Mouse (Mus musculus) heart, adult 11 months (tissue): ENCODE measurements around the gene Rabif.
A peak's percentile ranks its signal among the peaks of the same experiment; 100 is the strongest.
"Not testable (repeated sequence)": the region's sequence is repeated elsewhere in the genome, so short reads cannot be mapped to it uniquely, and the experiment has no call there.

Experiments used
- DNase-seq: peaks from one replicate; pipeline ENCODE4 v3.0.0; 2022

The Rabif gene

DNA sequence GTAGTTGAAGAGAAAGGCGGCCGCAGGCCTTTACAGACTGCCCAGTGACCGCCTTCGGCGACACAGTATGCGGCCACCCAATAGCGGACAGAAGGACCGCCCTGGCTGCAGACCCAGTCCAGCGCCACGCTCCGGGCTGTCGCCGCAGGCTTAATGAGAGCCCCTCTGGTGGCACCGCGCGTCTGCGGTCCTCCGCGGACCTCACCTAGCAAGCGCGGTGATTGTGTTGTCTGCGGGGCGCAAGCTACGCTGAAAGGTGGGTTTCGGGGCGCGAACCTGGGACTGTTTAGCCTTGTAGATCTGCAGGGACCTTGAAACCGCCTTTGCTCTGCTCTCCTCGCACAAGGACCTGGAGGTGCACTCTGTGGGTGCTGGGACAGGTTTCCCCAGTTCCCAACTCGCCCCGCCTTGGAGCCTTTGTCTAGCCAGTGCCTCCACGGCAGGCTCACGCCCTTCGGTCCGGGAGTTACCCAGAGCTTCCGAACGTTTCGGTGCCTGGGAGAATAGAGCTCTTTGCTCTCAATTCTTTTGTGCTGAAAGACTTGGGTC lies 18.9 kb downstream of the Rabif start:
- peak; percentile 91 for DNase-seq

DNA sequence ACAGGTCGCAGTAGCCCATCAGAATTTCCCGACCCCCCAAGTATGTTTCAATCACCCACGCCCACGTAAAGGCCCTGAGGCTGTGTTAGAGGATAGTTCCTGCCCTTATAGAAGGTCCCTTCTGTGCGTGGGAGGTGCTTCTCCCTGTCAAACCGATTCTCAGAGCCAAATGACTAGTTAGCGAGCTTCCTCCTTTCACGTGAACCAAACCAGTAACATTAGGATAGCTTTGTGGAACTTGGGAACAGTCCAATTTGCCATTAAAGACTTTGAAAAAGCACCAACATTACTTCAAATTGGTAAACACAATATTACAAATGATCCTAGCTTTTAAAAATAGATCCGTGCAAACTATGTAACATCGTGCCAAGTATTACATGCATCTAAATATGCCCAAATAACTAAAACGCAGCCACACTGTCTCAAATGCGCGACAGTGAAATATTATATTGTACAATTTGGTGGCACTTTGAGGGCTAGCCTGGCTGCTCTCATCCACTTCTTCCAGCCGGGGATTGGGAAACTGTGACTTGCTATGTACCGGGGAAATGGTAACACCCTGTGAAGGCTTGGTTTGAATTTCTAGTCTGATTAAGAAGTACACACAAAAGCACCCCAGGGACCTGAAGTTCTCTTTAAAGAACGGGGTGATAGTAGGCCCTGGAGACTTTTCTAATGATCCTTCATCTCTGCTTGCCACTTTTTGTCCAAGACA lies 19.6 kb downstream of the Rabif start:
- DNase-seq: peak; percentile 88

DNA sequence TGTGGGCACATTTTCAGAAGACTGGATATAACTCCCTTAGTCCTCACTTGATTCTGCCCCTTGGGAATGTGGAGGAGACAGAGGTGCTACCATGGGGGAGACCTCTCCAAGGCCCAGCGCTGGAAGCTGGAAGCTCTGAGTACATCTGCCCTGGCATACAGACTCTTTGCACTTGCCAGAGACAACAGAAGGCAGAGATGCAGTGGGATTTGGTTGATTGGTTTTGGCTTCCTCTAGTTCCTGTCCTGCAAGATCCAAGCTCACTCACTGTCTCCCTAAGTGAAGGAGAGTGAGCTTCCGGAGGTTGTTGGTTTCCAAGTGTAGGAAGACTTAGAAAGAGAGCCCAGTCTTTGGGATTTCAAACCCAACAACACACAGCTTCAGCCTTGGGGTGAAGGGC lies 21.4 kb downstream of the Rabif start:
- DNase-seq: peak; percentile 89

DNA sequence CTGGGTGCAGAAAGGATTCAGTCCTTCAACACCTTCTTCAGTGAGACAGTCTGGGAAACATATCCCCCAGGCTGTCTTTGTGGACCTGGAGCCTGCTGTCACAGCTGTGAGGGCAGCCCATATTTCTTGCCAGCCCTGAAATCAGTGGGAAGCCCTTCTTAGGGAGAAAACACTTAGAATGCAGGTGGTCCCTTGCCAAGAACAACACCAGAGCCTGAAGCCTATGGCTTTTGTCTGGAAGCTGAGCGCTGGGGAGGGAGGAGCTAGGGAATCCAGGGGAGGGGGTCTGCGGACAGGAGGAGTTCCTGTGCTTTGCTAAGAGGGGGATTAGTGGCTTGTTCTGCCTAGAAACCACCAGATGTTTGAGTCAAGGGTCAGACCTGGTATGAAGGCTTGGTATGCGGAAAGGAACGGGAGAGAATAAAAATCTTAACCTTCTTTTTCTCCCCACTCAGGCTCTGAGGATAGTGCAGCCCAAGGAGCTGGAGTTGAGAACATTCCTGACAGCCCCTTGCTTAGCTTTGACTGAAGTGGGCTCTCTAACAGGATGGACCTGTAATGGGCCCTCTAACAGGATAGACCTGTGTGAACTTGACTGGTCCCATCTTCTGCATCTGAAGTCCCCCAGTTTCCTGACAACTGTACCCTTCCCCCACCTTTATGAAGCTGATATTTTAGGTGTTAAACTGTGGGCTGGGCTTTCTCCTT lies 22.2 kb downstream of the Rabif start:
- DNase-seq: peak; percentile 89

DNA sequence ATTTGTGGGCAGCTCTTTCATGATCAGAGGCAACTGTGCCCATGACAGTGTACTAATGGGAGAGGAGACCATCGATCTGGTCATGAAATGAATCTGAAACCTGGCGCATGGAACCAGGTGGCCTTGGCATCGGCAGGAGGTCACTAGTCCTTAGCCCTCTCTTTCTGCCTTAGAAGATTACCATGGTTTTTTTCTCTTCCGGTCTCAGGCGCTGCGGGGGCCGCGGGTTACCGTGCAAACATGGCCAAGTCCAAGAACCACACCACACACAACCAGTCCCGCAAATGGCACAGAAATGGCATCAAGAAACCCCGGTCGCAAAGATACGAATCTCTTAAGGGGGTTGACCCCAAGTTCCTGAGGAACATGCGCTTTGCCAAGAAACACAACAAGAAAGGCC lies 23.4 kb downstream of the Rabif start:
- DNase-seq: peak; percentile 91

DNA sequence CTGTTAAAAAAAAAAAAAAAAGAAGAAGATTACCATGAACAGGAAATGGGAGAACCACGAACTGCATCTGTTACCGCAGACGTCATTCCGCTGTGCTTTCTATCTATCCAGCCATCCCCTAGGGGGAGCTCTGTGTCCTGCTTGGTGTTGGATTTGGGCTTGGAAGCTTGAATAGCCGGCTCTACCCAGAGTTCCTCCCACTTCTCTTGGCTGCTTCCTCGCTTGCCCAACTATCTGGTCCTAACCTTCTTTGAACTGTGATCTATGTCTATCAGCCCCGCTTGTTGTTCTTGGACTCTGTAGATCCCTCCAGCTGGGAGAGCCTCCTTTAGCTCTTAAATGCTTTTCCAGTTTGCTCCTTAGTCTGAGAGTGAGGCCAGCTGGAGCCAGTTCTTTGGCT lies 24.2 kb downstream of the Rabif start:
- DNase-seq: peak; percentile 99

DNA sequence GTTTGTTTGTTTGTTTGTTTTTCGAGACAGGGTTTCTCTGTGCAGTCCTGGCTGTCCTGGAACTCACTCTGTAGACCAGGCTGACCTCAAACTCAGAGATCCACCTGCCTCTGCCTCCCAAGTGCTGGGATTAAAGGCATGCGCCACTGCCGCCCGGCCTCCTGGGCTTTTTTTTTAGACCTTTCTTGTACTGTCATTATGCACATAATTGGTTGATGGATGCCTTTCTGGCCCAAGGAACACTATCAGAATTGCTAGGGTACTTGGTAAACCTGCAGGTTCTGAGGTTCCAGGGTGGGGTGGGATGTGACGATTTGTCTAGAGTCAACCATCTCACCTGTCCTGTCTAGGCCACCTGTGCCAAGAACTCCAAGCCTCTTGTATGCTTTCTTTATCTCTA lies 24.8 kb downstream of the Rabif start:
- peak; percentile 90 for DNase-seq

DNA sequence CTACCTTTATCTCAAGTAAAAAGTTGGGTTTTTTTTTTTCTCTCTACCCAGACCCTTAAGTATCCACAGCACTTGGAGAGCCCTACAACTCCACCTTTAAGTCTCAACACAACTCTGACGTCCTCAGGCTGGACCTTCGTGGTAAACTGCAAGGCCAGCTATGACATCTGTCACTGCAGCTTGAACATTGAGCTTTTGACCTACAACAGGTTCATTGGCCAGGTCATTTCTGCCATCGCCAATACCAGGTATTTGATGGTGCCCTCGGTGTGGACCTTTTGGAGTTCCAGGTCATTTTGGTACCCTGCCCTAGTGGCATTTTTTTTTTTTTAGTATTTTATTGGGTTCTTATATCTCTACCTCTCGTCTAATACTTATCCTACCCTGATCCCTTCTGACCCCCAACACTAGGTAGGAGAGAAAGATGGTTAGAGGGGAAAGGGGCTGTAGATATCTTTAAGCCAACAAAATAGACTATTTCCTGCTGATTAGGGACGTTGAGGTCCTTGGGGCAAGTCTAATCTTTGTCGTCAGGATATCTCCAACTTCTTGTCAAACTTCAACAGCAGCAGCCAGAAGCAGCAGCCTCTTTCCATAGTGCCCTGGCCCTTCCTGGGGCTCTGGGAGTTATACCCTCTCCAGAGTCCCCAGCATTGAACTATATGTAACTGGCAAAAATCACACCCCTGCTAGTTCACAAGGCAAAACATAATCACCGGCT lies 25.7 kb downstream of the Rabif start:
- DNase-seq: no peak

DNA sequence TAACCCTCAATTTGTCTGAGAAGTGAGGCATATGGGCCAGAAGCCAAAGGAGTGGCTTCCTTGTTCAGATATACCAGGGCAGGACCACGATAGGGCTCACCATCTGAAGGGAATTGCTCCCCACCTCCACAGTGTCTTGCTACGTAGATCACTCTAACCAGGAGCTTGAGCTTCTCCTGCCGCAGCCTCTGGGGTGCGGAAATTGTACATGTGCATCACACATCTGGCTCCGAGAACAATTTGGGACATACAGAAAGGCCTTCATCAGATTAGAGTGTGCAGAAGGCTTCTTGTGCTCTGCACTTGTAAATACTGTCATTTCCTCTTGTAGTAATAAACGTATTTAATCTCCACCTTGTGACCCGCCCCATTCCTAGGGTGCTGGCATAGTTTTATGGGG lies 26.7 kb downstream of the Rabif start:
- DNase-seq: no peak

DNA sequence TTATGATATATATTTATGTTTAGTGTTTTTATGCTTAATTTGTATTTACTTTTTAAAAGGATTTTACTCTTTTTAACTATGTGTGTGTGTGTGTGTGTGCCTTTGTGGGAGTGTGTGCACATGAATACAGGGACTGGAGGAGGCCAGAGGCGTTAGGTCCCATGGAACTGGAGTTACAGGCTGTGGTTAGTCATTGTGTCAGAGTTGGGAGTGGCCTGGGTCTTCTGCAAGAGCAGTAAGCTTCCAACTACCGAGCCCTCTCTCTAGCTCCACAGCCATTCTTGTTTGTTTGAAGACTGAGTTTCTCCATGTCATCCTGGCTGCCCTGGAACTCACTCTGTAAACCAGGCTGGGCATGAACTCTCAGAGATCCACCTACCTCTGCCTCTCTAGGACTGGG lies 27.9 kb downstream of the Rabif start:
- no peak for DNase-seq

DNA sequence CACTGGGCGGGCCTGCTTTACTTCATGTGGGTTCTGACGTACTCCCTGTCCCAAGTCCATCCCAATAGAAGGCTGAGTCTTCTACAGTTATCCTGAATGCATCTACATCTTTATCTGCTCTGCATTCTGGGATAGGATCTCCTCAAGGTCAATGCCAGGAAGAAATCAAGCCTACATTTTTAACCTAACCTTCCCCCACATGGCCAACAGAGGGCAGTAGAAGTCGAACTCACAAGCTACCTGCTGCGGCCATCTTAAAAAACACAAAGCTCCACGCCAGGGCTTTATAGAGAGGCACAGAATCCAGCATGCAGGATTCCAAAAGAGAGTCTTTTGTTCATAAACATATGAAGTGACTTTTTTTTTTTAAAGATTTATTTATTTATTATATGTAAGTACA lies 30.0 kb downstream of the Rabif start:
- no peak for DNase-seq

DNA sequence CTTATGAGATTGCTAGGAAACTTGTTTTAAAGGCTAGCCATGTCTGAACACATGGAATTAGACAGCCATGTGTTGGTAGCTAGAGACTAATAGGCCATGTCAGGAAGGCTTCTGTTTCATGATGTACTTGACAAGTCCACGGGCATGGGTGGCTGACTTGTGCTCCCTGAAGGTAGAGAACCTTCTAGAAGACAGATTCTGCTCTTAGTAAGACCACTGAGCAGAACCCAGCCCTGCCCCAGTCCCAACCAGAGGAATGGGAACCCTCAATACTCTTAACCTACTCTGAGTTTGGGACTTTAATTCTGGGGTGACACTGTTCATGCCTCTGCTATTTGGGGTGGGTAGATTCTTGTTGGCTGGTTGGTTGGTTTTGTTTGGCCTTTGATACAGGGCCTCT lies 30.6 kb downstream of the Rabif start:
- DNase-seq: peak; percentile 68

DNA sequence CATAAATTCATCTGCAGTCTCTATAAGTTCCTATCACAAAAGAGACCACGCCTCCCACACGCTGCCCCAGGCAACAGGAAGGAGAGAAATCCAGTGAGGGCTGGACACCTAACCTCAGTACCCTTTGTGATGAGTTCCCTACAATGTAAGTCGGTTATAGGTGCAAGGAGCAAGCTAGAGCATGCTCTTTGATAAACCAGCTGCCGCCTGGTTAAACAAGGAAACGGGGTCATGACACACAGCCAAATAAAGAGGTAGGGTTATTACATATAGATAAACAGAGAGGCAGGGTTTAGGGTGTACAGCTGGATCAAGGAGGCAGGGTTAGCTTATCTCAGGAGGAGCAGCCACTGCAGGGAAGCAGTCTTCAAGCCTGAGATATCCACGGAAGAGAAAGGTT lies 32.3 kb downstream of the Rabif start:
- no peak for DNase-seq

DNA sequence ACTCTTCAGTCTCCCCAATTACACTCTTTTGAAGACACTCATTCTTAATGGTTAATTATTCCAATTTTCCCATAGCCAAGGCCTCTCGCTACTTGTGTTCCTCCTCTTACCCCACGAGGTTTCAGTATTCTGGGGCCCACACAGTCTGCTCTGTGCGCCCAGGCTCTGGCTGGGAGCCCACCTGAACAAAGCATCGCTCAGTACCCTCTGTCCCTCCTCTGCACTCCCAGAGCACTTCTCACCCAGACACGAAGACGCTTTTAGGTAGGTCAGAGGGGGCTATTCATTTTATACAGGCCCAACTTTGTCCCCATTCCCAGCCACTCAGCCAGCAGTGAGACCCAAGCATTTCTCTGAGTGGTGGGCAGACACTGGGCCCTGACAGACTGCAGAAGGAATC lies 36.2 kb downstream of the Rabif start:
- DNase-seq: no peak

DNA sequence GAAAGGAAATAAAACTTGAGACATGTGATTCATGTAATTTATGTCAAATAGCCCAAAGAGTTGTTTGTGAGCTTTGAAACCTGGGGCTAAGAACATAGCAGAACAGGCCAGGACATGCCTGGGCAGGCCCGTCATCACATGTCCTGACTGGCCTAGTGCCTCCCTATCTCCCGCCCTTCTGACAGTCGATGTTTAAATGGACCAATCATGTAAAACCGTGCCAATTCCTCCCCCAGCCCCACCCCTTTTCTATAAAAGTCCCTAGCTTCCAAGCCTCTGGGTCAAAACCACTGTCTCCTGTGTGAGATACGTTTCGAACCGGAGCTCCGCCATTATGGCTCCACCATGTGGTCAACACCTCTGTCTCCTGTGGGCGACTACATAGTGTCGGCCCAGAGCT lies 39.3 kb downstream of the Rabif start:
- DNase-seq: not testable (repeated sequence)

DNA sequence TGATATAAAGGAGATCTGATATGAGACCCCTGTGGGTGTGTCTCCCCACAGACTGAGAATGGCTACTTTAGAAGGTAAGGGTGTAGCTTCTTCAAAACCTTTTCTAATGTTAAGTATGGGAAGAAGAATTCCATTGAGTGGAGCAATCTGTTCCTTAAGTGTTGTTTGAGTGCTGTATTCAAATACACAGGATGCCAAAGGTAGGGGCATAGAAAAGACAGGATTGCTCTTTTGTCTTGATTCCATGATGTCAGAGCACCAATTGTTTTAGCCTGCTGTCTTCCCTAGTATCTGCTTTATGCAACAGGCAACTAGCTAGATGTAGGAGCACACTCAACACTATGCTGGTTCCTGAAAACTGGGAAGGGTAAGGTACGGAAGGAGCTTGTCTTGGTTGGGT lies 40.6 kb downstream of the Rabif start:
- no peak for DNase-seq

DNA sequence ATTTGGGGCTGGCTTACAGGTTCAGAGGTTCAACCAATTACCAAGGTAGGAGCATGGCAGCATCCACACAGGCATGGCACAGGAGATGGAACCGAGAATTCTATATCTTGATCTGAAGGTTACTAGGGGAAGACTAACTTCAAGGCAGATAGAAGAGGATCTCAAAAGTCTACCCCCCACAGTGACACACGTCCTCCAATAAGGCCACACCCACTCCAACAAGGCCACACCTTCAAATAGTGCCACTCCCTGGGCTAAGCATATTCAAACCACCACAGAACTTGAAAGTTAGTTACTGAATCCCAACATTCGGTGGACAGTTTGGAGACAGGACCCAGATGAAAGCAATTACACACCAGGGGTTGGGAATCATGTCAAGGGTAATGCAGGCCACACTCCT lies 41.1 kb downstream of the Rabif start:
- DNase-seq: no peak

DNA sequence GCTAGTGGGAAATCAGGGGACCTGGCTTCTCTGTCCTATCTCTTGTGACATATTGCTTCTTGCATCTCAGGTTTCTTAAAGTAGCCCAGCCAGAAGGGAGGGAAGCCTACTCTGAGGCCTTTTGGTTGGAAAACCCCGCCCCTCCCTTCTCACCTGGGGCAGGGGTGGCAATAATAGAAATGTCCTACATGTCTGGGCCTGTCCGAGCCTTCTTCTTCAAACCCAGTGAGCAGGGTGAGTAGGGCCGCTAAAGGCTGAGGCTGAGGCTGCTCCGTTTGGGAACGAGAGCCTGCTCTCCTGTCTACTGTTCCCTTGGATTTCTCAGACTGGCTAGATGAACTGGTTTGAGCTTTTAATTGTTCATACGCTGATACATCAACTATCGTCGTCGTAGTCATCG lies 46.2 kb downstream of the Rabif start:
- no peak for DNase-seq

DNA sequence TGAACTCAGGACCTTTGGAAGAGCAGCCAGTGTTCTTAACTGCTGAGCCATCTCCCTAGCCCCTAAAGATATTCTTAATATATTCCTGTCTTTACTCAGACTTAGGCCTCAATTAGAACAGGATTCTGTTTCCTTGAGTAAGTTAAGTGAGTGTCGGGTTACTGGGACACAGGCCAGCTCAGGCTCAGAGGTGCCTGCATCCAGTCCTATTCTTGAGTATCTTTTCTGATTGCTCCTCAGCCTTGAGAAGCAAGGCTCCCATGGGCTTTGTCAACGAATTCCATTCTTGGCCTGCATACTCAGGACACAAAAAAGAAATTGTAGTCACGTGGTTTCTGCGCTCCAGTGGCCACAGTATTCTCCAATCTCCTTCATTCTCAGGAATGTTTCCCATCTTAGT lies 53.8 kb downstream of the Rabif start:
- peak; percentile 94 for DNase-seq

DNA sequence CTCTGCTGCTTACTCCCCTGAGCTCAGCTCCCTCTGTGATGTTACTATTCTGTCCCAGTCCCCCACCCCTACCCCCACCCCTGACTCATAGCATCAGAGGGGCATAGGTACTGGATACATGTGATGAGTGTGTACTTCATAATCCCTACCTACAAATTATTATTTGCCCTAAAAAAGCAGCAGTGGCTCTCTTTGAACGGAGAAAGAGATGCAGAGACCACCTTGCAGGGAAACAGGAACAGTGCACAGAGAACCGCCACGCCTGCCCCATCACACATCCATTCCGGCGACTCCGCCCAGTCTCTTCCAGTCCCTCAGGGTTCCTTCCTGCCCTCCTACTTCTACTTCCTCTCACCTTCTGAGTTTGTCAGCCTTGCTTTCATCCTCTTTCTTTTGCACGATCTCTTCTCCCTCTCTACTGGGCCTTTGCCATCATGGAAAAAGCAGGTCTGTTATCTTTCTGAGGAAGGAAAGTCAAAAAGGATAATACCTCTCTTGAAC lies 55.2 kb downstream of the Rabif start, which contains the start of gene Mgat4e:
Gene Mgat4e (minus strand): TSS at position 51 of the 501 bp plus-strand sequence.
- no peak for DNase-seq

DNA sequence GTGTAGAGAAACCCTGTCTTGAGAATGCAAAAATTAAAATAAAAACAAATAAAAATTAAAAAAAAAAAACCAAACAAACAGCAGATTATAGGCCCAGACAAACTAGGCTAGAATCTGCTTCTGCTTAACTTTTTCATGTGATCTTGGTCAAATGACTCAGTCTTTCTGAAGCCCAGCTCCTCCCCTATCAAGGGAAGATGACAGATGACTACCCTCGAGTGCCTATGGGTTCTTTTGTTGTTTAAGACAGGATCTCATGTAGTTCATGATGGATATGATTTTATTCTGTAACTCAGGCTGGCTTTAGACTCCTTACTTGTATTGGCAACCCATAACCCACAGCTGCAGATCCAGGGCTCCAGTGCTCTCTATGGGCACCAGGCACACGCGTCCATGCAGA lies 57.4 kb downstream of the Rabif start:
- peak; percentile 64 for DNase-seq

DNA sequence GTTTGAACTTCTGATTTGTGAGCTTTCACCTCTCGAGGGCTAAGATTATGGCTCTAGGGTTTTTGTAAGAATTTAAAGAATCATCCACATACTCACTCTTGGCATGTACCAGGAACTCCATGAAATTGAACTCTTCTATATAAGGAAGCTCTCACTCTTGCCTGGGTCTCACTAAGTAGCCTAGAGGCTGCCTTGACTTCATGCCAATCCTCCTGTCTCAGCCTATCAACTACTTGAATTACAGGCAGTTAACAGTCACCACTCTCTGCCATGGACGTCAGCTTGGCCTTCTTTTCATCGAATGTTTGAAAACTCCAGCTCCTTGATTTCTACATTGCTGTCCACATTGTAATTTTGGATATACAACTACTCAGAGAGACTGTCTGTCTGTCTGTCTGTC lies 57.9 kb downstream of the Rabif start:
- no peak for DNase-seq

DNA sequence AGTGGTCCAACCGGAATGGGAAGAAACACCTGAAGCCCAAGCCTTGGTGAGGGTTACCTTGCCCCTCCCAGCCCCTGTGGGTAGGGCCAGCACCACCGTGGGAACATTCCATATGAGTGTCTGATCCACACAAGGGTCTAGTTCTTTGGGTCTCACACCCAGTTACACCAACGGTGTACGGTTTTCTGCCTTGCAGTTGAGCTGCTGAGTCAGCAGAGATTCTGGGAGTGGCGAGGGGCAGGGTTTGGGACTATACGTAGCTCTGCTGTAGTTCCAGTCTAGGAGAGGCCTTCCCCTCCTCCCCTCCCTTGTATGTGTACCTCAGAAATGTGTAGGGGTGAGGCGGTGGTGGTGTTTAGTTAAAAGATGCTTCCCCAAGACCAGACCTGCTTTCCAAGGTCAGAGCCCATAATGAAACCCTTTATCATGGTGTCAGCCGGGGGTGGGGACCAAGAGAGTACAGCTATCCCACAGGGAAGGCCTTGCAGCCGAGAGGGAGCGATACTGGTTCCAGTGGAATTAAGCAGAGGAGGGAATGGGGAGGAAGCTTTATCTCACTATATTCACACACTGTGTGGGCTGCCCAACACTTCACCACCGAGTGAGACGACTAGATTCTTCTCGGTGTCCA lies 60.9 kb downstream of the Rabif start:
- peak; percentile 87 for DNase-seq
